Mouse (Mus musculus): ENCODE results near the gene Rbfox1. TPM values are rescaled to one million over a fixed set of nuclear protein-coding genes. Genes with fewer than 3 reads are reported as not detected.
A peak's percentile ranks its signal among the peaks of the same experiment; 100 is the strongest.

The Rbfox1 gene
- polyA plus RNA-seq, 1 experiment from 2014 or later: 2.9 TPM

- Histone ChIP-seq H3K4me3 (no peak overlapping the region), H3K27ac (no peak overlapping the region), H3K9ac (no peak overlapping the region), H3K36me3 (no peaks in the 10 kb centered on the region), H3K9me3 (no peaks in the 10 kb centered on the region; the same call in 1 of the 2 replicates), H3K4me2 (replicated peaks) (no peak overlapping the region), H3K27me3 (no peaks in the 10 kb centered on the region), H3K4me1 (no peaks in the 10 kb centered on the region)
- WGBS: 29% methylated on average over 2 of the region's 2 CpGs
- no peak for ATAC-seq (ENCODE audit: insufficient number of reproducible peaks, insufficient read depth, low FRiP score, low TSS enrichment)
Measured at GRCm38 (mm10) chr16:6993180-6993579, 1108.0 kb downstream of the Rbfox1 start.

GRCm38 (mm10) chr16:6997109-6997508 is 1112.0 kb downstream of the Rbfox1 start:
- 53% methylated on average over 4 of the region's 4 CpGs for WGBS
- ATAC-seq (ENCODE audit: insufficient number of reproducible peaks, insufficient read depth, low FRiP score, low TSS enrichment): no peak
- H3K9ac ChIP-seq: no peak overlapping the region
- H3K4me3 ChIP-seq: no peak overlapping the region
- no peaks in the 10 kb centered on the region for H3K4me1 ChIP-seq
- H3K27me3 ChIP-seq: no peaks in the 10 kb centered on the region
- no peaks in the 10 kb centered on the region for H3K36me3 ChIP-seq
- no peaks in the 10 kb centered on the region for H3K9me3 ChIP-seq
- no peak overlapping the region for H3K27ac ChIP-seq
- H3K4me2 ChIP-seq (replicated peaks): no peak overlapping the region

- H3K36me3 ChIP-seq: no peaks in the 10 kb centered on the region
- H3K4me1 ChIP-seq: no peaks in the 10 kb centered on the region
- ATAC-seq (ENCODE audit: insufficient number of reproducible peaks, insufficient read depth, low FRiP score, low TSS enrichment): no peak
- 74% methylated on average over 7 of the region's 7 CpGs for WGBS
- no peaks in the 10 kb centered on the region for H3K27me3 ChIP-seq
- H3K4me3 ChIP-seq: no peak overlapping the region
- H3K4me2 ChIP-seq (replicated peaks): no peak overlapping the region
- H3K9ac ChIP-seq: no peak overlapping the region
- H3K9me3 ChIP-seq: no peaks in the 10 kb centered on the region
- H3K27ac ChIP-seq: no peak overlapping the region
Measured at GRCm38 (mm10) chr16:6997834-6998233, 1112.7 kb downstream of the Rbfox1 start.

GRCm38 (mm10) chr16:7004565-7004964 is 1119.4 kb downstream of the Rbfox1 start:
- 97% methylated on average over 3 of the region's 3 CpGs for WGBS

GRCm38 (mm10) chr16:7005478-7005877 is 1120.3 kb downstream of the Rbfox1 start:
- H3K4me2 ChIP-seq (replicated peaks): no peak overlapping the region
- H3K27me3 ChIP-seq: no peaks in the 10 kb centered on the region
- H3K9ac ChIP-seq: no peak overlapping the region
- no peak overlapping the region for H3K4me3 ChIP-seq
- H3K36me3 ChIP-seq: no peaks in the 10 kb centered on the region
- ATAC-seq (ENCODE audit: insufficient number of reproducible peaks, insufficient read depth, low FRiP score, low TSS enrichment): no peak
- WGBS: 13% methylated on average over 3 of the region's 3 CpGs
- H3K27ac ChIP-seq: no peak overlapping the region
- H3K9me3 ChIP-seq: no peaks in the 10 kb centered on the region
- no peaks in the 10 kb centered on the region for H3K4me1 ChIP-seq

More at GRCm38 (mm10) chr16:7004565-7004964, 1119.4 kb downstream of the Rbfox1 start:
- no peaks in the 10 kb centered on the region for H3K4me1 ChIP-seq
- no peaks in the 10 kb centered on the region for H3K27me3 ChIP-seq
- no peak overlapping the region for H3K27ac ChIP-seq
- no peak for ATAC-seq (ENCODE audit: insufficient number of reproducible peaks, insufficient read depth, low FRiP score, low TSS enrichment)
- no peak overlapping the region for H3K4me3 ChIP-seq
- no peaks in the 10 kb centered on the region for H3K9me3 ChIP-seq
- no peak overlapping the region for H3K9ac ChIP-seq
- H3K36me3 ChIP-seq: no peaks in the 10 kb centered on the region
- no peak overlapping the region for H3K4me2 ChIP-seq (replicated peaks)

- Histone ChIP-seq H3K9ac (no peak overlapping the region), H3K27ac (no peak overlapping the region), H3K9me3 (no peaks in the 10 kb centered on the region), H3K36me3 (no peaks in the 10 kb centered on the region), H3K4me3 (no peak overlapping the region), H3K27me3 (no peaks in the 10 kb centered on the region), H3K4me1 (no peaks in the 10 kb centered on the region), H3K4me2 (replicated peaks) (no peak overlapping the region)
- no peak for ATAC-seq (ENCODE audit: insufficient number of reproducible peaks, insufficient read depth, low FRiP score, low TSS enrichment)
- 83% methylated on average over 7 of the region's 7 CpGs for WGBS
Measured at GRCm38 (mm10) chr16:7017310-7017709, 1132.2 kb downstream of the Rbfox1 start.

GRCm38 (mm10) chr16:7034231-7034630 is 1149.1 kb downstream of the Rbfox1 start:
- 80% methylated on average over 5 of the region's 5 CpGs for WGBS
- no peak for ATAC-seq (ENCODE audit: insufficient number of reproducible peaks, insufficient read depth, low FRiP score, low TSS enrichment)

GRCm38 (mm10) chr16:7036566-7036965 is 1151.4 kb downstream of the Rbfox1 start:
- Histone ChIP-seq H3K27me3 (peaks cover 40% of the 10 kb centered on the region), H3K4me1 (peaks cover 5% of the 10 kb centered on the region; the same call in 1 of the 2 replicates), H3K36me3 (no peaks in the 10 kb centered on the region), H3K4me3 (no peak overlapping the region), H3K27ac (no peak overlapping the region), H3K9ac (no peak overlapping the region), H3K9me3 (no peaks in the 10 kb centered on the region), H3K4me2 (replicated peaks) (no peak overlapping the region)
- WGBS: 60% methylated on average over 3 of the region's 3 CpGs
- no peak for ATAC-seq (ENCODE audit: insufficient number of reproducible peaks, insufficient read depth, low FRiP score, low TSS enrichment)

More at GRCm38 (mm10) chr16:7034231-7034630, 1149.1 kb downstream of the Rbfox1 start:
- Histone ChIP-seq H3K27me3 (peaks cover 22% of the 10 kb centered on the region), H3K9me3 (no peaks in the 10 kb centered on the region), H3K36me3 (no peaks in the 10 kb centered on the region), H3K27ac (no peak overlapping the region), H3K4me1 (peaks cover 2% of the 10 kb centered on the region; the same call in 1 of the 2 replicates), H3K4me2 (replicated peaks) (no peak overlapping the region), H3K4me3 (no peak overlapping the region), H3K9ac (no peak overlapping the region)

- WGBS: 51% methylated on average over 8 of the region's 8 CpGs
Measured at GRCm38 (mm10) chr16:7036988-7037387, 1151.8 kb downstream of the Rbfox1 start.

GRCm38 (mm10) chr16:7038639-7039260 is 1153.6 kb downstream of the Rbfox1 start:
- peak overlapping the region; percentile 26 for H3K4me3 ChIP-seq
- no peak overlapping the region for H3K27ac ChIP-seq
- WGBS: under 1% methylated on average over 18 of the region's 18 CpGs
- H3K9me3 ChIP-seq: no peaks in the 10 kb centered on the region
- no peak overlapping the region for H3K9ac ChIP-seq
- peaks cover 5% of the 10 kb centered on the region; the same call in 1 of the 2 replicates for H3K4me1 ChIP-seq
- no peaks in the 10 kb centered on the region for H3K36me3 ChIP-seq
- H3K27me3 ChIP-seq: peaks cover 40% of the 10 kb centered on the region
- ATAC-seq (ENCODE audit: insufficient number of reproducible peaks, insufficient read depth, low FRiP score, low TSS enrichment): no peak
- peak overlapping the region; percentile 62 for H3K4me2 ChIP-seq (replicated peaks)

More at GRCm38 (mm10) chr16:7036988-7037387, 1151.8 kb downstream of the Rbfox1 start:
- H3K4me2 ChIP-seq (replicated peaks): no peak overlapping the region
- peaks cover 5% of the 10 kb centered on the region; the same call in 1 of the 2 replicates for H3K4me1 ChIP-seq
- no peak overlapping the region for H3K4me3 ChIP-seq
- peaks cover 40% of the 10 kb centered on the region for H3K27me3 ChIP-seq
- ATAC-seq (ENCODE audit: insufficient number of reproducible peaks, insufficient read depth, low FRiP score, low TSS enrichment): no peak
- no peak overlapping the region for H3K9ac ChIP-seq
- H3K9me3 ChIP-seq: no peaks in the 10 kb centered on the region
- H3K36me3 ChIP-seq: no peaks in the 10 kb centered on the region
- no peak overlapping the region for H3K27ac ChIP-seq

- no peak for ATAC-seq (ENCODE audit: insufficient number of reproducible peaks, insufficient read depth, low FRiP score, low TSS enrichment)
- Histone ChIP-seq H3K4me1 (peaks cover 5% of the 10 kb centered on the region; the same call in 1 of the 2 replicates), H3K27ac (no peak overlapping the region), H3K4me3 (peak overlapping the region; percentile 31), H3K36me3 (no peaks in the 10 kb centered on the region), H3K9ac (no peak overlapping the region), H3K4me2 (replicated peaks) (peak overlapping the region; percentile 62), H3K9me3 (no peaks in the 10 kb centered on the region), H3K27me3 (peaks cover 40% of the 10 kb centered on the region)
- 2% methylated on average over 29 of the region's 30 CpGs for WGBS
Measured at GRCm38 (mm10) chr16:7039404-7040367, 1154.5 kb downstream of the Rbfox1 start.

Measured in embryonic facial prominence, embryonic 12.5 days (tissue).